Mouse (Mus musculus) spleen, adult 2 months (tissue): Measurements from ENCODE around the gene Tenm3.

Experiments
- CTCF ChIP-seq: fragments of 200-500 bp; IDR thresholded peaks from 2 replicates; pipeline ENCODE4 v1.5.1; 2011; ENCODE audit warnings: mild to moderate bottlenecking, inconsistent platforms; ENCODE audit not compliant: insufficient read depth, insufficient read length, insufficient replicate concordance; ENCODE audit errors: extremely low read depth
- POLR2A ChIP-seq: fragments of 200-500 bp; IDR thresholded peaks from 2 replicates; pipeline ENCODE4 v1.6.1; 2011; ENCODE audit warnings: low read depth, low read length, inconsistent platforms

DNA sequence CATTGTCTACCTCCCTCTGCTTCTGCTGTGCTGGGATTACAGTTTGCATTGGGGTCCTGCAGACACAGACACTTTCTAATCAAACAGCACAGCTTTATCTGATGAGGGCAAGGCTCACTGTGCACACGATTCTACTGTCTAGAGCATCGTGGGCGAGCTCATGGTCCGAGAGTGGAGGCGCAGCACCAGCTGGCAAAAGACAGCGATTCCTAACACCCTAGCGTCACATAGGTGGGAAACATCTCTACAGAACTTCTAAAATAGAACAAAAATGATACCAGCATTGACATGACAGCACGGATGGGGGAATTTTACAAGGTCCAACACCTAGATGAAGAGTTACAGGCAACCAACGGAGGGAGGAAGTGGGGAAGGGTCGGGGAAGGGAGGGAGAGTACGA, 561.9 kb downstream of the Tenm3 start:
- TF ChIP-seq CTCF (no peak), POLR2A (no peak)
